Comparison of ENCODE assay signal across 7 mouse cellular contexts in the genomic region with DNA sequence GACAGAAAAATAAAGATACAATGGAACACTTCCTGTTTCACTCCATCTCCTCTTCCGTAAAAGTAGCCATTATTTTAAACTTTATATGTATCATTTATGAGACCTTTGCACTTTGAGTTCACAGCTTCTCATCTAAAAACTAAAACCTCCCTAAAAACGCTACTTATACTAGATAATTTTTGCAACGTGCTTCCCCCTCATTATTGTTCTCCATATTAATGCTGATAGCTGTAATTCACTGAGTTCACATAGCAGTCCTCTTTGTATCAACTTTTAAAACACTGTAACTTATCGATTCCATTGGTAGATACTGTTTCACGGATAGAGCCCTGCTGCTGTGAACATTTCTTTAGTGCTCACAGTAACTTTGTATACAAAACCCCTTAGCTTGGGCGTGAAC. TPM values are rescaled to one million over a fixed set of nuclear protein-coding genes. Genes with fewer than 3 reads are reported as not detected.
DNase-seq lines count a peak whose midpoint lies in the region; ATAC-seq lines count a peak whose summit lies in the region.

No protein-coding gene starts in this region.

- DNase-seq in spleen, postnatal 14 days (ENCODE audit: low spot score in 2 of 2) = no peak
- no peak for DNase-seq in urinary bladder, postnatal 25 days (ENCODE audit: low spot score)

- H3K36me3 ChIP-seq in megakaryocyte, embryonic 14.5 days (replicated peaks; ENCODE audit: low read length) = peaks cover 10% of the 10 kb centered on the region
- no peaks in the 10 kb centered on the region for H3K36me3 ChIP-seq in forebrain, embryonic 13.5 days (ENCODE audit: poor library complexity, severe bottlenecking)
- no peaks in the 10 kb centered on the region for H3K36me3 ChIP-seq in limb, embryonic 15.5 days
- H3K36me3 ChIP-seq in stomach, embryonic 16.5 days (ENCODE audit: control insufficient read depth, insufficient read depth, low read length) = no peaks in the 10 kb centered on the region

- H3K27me3 ChIP-seq in megakaryocyte, embryonic 14.5 days (replicated peaks) = no peaks in the 10 kb centered on the region
- no peaks in the 10 kb centered on the region for H3K27me3 ChIP-seq in forebrain, embryonic 13.5 days
- no peaks in the 10 kb centered on the region for H3K27me3 ChIP-seq in limb, embryonic 15.5 days
- H3K27me3 ChIP-seq in stomach, embryonic 16.5 days (ENCODE audit: control insufficient read depth, insufficient read depth, low read length) = no peaks in the 10 kb centered on the region

- WGBS in forebrain, embryonic 13.5 days = 10% methylated on average over 6 of the region's 6 CpGs
- WGBS in limb, embryonic 15.5 days = 5% methylated on average over 6 of the region's 6 CpGs
- 5% methylated on average over 6 of the region's 6 CpGs for WGBS in stomach, embryonic 16.5 days

- no peaks in the 10 kb centered on the region for H3K9me3 ChIP-seq in megakaryocyte, embryonic 14.5 days
- no peaks in the 10 kb centered on the region for H3K9me3 ChIP-seq in forebrain, embryonic 13.5 days (replicated peaks)
- no peaks in the 10 kb centered on the region for H3K9me3 ChIP-seq in limb, embryonic 15.5 days
- no peaks in the 10 kb centered on the region for H3K9me3 ChIP-seq in stomach, embryonic 16.5 days (replicated peaks; ENCODE audit: control insufficient read depth, low read length)

- no peak for ATAC-seq in megakaryocyte, adult 5-6 weeks (ENCODE audit: poor library complexity, severe bottlenecking)
- no peak for ATAC-seq in forebrain, embryonic 13.5 days
- no peak for ATAC-seq in limb, embryonic 15.5 days (ENCODE audit: insufficient number of reproducible peaks, low FRiP score, low TSS enrichment, low read depth)
- no peak for ATAC-seq in stomach, embryonic 16.5 days (ENCODE audit: insufficient read depth, low FRiP score)

- H3K9ac ChIP-seq in forebrain, embryonic 13.5 days = peak overlapping the region; percentile 75
- peak overlapping the region; percentile 74 for H3K9ac ChIP-seq in limb, embryonic 15.5 days
- peak overlapping the region; percentile 92 for H3K9ac ChIP-seq in stomach, embryonic 16.5 days (ENCODE audit: low read length)

- H3K27ac ChIP-seq in forebrain, embryonic 13.5 days = peak overlapping the region; percentile 98
- H3K27ac ChIP-seq in limb, embryonic 15.5 days = peak overlapping the region; percentile 98
- peak overlapping the region; percentile 99 for H3K27ac ChIP-seq in stomach, embryonic 16.5 days (ENCODE audit: low read length)

- peak overlapping the region; percentile 94 for H3K4me3 ChIP-seq in megakaryocyte, embryonic 14.5 days (replicated peaks)
- H3K4me3 ChIP-seq in forebrain, embryonic 13.5 days = peak overlapping the region; percentile 98
- peak overlapping the region; percentile 77 for H3K4me3 ChIP-seq in limb, embryonic 15.5 days
- peak overlapping the region; percentile 99 for H3K4me3 ChIP-seq in stomach, embryonic 16.5 days (replicated peaks; ENCODE audit: low read length)

- peaks cover 38% of the 10 kb centered on the region for H3K4me1 ChIP-seq in megakaryocyte, embryonic 14.5 days
- peaks cover 33% of the 10 kb centered on the region for H3K4me1 ChIP-seq in forebrain, embryonic 13.5 days
- H3K4me1 ChIP-seq in limb, embryonic 15.5 days = peaks cover 7% of the 10 kb centered on the region
- H3K4me1 ChIP-seq in stomach, embryonic 16.5 days (ENCODE audit: control insufficient read depth, insufficient read depth, low read length) = peaks cover 9% of the 10 kb centered on the region

- H3K4me2 ChIP-seq in forebrain, embryonic 13.5 days = peak overlapping the region; percentile 74
- H3K4me2 ChIP-seq in limb, embryonic 15.5 days = peak overlapping the region; percentile 63
- H3K4me2 ChIP-seq in stomach, embryonic 16.5 days (ENCODE audit: low read depth, low read length) = peak overlapping the region; percentile 83

RNA-seq across cellular contexts. Expression of gene Sept7, which starts 1.1 kb away (rescaled TPM):
- polyA plus RNA-seq in megakaryocyte, embryonic 14.5 days (2012; ENCODE audit: insufficient read depth, low replicate concordance) = 2.4 and 7.2 TPM in 2 replicates
- total RNA-seq in megakaryocyte, adult 5-6 weeks (2015) = 213 and 245 TPM in 2 replicates
- total RNA-seq in megakaryocyte, adult 5-6 weeks (2017) = 337 and 347 TPM in 2 replicates
- polyA plus RNA-seq in forebrain, embryonic 13.5 days (2015; fragmentation: Nextera tagmentation; extraction: Ambion mirVana) = 267 and 275 TPM in 2 replicates
- polyA plus RNA-seq in limb, embryonic 15.5 days (2015; fragmentation: Nextera tagmentation; extraction: Ambion mirVana) = 309 and 311 TPM in 2 replicates
- 251 and 266 TPM in 2 replicates for polyA plus RNA-seq in stomach, embryonic 16.5 days (2015; fragmentation: Nextera tagmentation; extraction: Ambion mirVana)

Comparison
In these comparisons a context has a peak if more than half of its experiments do, and no peak if none do; other contexts are left out.
1. RNA of gene Sept7, which starts 1.1 kb away (polyA plus RNA-seq): 309 to 311 TPM in limb, embryonic 15.5 days, 267 to 275 TPM in forebrain, embryonic 13.5 days and 251 to 266 TPM in stomach, embryonic 16.5 days; 2.4 to 7.2 TPM in megakaryocyte, embryonic 14.5 days; every median in the first group is over 10 times any median in the second.
2. Peak in every context shown above with its lines, with median percentiles within 50 percentile points of each other: H3K4me3 ChIP-seq, H3K27ac ChIP-seq, H3K4me2 ChIP-seq and H3K9ac ChIP-seq.